Mouse (Mus musculus) spleen, postnatal 14 days (tissue): ENCODE measurements around the gene Isx.

Experiments
- DNase-seq, 2 experiments: peaks; one replicate each; pipeline ENCODE4 v3.0.0; 2021 to 2022; ENCODE audit warnings: low spot score in 2 of 2

Isx gene

DNA sequence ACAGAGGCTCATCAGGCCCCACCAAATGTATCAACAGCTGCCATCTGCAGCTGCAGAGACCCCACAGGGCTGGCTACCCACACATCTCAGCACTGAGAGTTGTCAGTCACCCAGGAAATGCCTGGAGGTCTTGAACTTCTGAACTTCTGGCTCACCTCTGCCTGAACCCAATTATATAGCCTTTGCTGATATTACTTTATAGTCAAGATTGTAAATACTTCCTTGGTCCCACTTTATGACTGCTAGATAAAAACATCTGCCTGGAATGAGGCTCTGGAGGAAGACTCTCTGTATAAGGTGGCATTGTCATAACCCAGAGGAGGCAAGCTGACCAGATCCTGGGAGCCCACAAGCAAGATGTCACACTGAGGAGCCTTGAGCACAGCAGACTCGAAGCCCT, 28.8 kb downstream of the Isx start:
- no peak for DNase-seq

DNA sequence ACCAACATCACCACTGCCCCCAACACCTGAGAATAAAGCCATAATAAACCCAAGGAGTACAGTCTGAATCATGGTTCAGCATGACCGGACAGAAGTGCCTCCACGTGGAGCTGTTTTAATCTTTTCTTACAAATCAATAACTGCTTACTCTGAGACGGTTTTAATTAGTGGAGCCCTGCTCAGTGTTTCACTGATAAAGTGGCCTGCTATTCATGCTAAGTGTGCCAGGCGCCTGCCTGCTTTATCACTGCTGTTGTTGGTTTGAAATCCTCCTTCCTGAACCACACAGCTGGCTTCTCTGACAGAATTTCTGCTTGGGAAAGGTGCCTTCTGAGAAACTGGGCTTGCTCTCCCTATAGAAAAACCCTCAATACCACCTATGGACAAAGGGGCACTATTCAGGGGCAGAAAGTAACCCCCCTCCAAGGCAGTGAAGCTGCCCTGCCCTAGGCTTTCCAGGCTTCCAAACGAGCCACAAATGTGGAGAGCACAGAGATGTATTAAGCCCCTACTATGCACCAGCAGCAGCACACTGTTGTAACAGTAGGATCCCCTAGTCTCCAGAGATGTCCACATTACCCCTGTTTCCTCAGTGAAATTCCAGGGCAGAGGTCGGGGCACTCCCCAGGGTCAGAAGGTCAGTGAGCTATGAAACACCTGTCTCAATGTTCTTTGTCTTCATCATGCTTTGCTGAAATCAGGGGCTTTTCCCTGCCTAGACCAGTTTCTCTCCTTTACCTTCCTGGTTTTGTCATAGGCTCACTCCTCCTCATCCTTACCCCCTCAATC, 30.3 kb downstream of the Isx start:
- DNase-seq: no peak

DNA sequence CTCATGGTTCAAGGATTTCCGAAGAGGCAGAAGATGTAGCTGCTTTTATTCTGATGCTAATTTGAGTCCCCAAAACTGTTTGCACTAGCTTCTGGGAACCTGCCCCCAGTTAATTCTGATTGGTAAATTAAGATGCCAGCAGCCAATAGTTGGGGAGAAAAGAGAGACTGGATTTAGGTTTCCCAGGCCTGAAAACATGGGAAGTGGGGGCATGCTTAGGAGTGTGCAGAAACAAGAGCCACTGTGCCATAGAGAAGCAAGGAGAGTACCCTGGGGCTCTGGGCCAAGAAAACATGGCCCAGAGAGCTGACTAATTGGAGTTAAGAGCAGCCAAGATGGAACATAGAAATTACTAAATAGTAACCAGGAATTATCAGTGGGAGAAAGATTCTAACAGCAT, 33.4 kb downstream of the Isx start:
- DNase-seq: no peak

DNA sequence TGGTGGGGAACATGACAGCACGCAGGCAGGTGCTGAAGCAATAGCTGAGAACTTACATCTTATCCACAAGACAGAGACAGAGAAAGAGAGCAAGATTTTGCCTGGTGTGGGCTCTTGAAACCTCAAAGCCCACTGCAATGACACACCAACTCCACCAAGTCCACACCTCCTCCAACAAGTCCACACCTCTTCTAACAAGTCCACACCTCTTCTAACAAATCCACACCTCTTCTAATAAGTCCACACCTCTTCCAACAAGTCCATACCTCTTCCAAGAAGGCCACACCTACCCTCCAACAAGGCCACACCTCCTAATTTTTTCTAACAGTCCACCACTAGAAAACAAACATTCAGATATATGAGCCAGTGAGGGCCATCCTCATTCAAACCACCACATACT, 37.7 kb downstream of the Isx start:
- no peak for DNase-seq

DNA sequence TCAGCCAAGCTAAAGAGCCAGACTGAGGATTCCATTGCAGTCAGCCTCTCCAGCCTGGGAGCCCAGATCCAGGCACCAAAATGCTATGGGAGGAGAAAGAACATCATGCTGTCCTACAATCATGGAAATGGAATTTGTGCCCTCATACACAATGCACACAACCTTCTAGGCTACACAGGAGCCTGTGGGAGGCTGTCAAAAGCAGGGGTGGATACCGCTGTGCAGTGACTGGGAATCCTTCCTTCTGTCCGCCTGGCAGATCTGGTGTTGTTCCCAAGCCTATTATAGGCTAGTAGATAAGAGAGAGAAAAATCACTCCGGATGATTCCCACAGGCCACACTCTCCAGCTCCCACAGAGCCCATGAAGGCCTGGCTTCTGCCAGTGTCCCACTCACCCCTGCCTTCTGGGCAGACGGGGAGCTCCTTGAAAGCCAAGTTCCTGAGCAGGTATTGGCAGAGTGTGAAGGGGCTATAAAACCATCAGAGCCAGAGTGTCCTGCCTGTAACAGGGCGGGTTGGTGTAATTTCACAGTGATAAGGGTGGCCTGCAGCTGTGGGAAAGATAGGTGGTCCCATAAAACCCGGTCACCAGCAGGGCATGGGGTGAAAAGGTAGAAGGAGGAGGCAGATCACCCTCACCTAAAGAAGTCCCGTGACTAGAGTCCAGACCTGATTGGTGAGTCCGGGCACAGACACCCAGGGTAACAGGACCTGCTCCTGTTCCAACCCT, 47.9 kb downstream of the Isx start:
- DNase-seq: no peak

DNA sequence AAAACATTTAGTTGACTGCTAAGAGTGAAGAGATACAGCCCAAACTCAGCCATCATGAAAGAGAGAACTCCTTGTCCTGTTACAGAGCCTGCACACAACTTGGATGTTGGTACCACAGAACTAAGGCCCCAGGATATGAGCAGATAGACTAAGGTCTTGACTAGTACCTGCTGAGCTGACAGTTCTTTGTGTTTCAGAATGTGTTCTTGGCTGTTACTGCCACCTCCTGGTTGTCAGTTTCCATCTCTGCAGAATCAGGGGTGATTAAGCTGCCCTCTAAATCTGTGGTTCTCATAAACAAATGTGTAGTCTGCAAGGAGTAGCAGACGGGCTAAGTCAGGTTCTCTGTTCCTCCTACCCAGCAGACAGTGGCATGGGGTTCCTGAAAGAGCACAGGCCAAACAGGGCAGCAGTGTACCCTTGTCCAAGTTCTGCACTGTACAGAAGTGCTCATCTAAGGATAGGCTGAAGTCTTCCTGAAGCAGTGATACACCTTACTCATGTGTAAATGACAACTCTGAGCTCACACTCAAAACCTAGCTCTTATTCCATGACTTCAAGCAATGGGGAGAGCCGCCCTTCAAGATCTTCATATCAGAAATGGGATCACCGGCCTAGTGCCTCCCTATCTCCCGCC, 49.0 kb downstream of the Isx start:
- DNase-seq: no peak

DNA sequence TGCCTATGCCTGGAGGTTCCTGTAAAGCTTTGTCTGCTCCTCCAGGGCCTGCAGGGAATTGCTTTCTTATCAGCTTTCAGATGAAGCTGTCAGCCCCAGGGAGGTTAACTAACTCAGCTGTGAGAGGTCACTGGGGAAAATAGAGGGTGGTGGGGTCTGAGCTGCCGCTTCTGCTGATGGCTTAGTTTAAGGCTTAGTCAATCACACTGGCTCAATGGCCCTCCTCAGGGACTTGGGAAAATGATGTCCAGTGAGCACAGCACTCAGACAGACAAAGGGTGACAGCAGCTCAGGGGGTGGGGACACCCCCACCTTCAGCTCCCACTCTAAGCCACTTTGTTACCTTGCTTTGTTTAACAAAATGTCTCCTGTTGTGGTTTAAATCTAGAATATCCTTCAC, 55.0 kb downstream of the Isx start:
- no peak for DNase-seq

DNA sequence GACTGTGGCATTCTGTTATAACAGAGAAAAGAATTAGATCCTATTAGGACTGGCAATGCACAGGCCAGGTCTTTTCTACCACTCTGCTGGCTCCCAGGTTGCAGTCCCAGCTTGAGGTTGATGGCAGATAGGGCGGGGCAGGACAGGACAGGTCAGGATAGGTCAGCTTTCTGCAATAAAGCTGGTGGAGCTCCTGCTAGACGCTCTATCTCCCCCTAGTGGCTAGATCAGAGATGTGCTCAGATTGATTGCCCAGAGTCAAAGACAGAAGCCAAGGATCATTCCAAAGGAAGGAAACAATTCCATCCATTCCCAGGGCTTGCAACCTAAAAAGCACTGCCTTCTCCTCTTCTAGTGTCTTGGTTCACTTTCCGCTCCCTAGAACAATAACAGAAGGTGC, 57.8 kb downstream of the Isx start:
- DNase-seq: no peak

DNA sequence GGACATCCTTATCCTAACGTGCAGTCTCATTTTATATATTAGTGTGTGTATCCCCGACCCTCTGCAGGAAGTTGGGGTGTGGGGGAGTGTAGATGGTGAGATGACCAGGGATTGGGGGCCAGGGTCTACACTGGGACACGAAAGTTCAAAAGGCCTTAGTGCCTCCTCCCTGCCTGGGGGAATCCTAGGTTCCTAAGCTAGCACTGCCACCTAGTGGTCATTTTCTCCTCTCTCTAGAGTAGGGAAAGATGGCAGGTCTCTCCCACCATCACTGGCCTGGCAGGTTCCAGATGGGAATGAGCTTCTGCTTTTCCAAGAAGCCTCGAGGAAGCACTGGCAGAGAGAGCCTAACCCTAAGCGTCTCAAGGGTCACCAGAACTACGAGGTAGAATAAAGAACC, 62.3 kb downstream of the Isx start:
- no peak for DNase-seq

DNA sequence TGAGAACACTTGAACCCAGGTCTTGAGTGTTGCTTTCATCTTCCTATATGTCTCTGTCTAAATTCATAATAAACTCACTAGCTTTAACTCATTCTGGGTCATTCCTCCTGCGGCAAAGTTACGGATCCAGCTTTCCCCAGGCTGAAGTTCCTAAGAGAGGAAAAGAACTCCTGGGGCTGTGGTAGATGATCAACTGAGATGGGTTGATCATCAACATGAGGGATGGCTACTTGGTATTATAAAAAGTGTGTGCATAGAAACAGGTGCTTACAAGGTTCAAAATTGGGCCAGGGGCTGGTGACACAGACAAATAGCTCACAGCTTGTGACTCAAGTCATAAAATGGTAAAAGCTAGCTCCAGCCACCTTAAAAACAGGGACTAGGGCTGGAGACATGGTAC, 63.7 kb downstream of the Isx start:
- DNase-seq: no peak

DNA sequence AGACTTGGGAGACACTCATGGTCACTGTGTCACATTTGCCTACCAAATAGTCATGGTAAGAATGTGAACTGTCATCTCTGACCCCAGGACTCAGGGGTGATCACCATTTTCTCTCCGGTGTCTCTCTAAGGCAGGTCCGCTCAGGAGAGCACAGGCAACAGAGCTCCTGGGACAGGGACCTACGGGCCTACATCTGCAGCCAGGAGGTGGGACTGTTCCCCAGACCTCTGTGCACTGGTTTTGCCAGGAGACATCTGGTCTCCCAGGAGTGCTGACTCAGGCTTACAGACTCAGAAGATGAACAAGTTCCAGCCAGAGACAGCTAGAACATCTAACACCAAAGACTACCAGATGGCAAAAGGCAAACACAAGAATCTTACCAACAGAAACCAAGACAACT, 69.1 kb downstream of the Isx start:
- no peak for DNase-seq
